Mouse (Mus musculus): ENCODE data around the gene Wdr24. TPM values are rescaled to one million over a fixed set of nuclear protein-coding genes. Genes with fewer than 3 reads are reported as not detected.

Gene Wdr24
- polyA plus RNA-seq, 1 experiment = 42.3 TPM

Other genes with a start within 250 kb of the Wdr24 start
- 9.8 and 11.4 TPM in 2 replicates for gene Lmf1, start 244.5 kb upstream of the Wdr24 start, polyA plus RNA-seq (2012; rRNA removed)
- 8.3 and 8.7 TPM in 2 replicates for gene Gng13, start 106.5 kb upstream of the Wdr24 start, polyA plus RNA-seq (2012; rRNA removed)
- gene Chtf18, start 96.2 kb upstream of the Wdr24 start, polyA plus RNA-seq (2012; rRNA removed) = 5.9 and 6.7 TPM in 2 replicates
- 47.6 and 50.8 TPM in 2 replicates for gene Rpusd1, start 96.0 kb upstream of the Wdr24 start, polyA plus RNA-seq (2012; rRNA removed)
- 0.15 and 0.17 TPM in 2 replicates for gene Mslnl, start 87.6 kb upstream of the Wdr24 start, polyA plus RNA-seq (2012; rRNA removed)
- gene Msln, start 69.2 kb upstream of the Wdr24 start, polyA plus RNA-seq (2012; rRNA removed) = 1.6 and 32.1 TPM in 2 replicates
- gene Narfl, start 49.9 kb upstream of the Wdr24 start, polyA plus RNA-seq (2012; rRNA removed) = 26.8 and 27.4 TPM in 2 replicates
- gene Haghl, start 38.0 kb upstream of the Wdr24 start, polyA plus RNA-seq (2012; rRNA removed) = 211 and 212 TPM in 2 replicates
- gene Ccdc78, start 37.0 kb upstream of the Wdr24 start, polyA plus RNA-seq (2012; rRNA removed) = 0.12 and 0.13 TPM in 2 replicates
- gene Fam173a, start 30.7 kb upstream of the Wdr24 start, polyA plus RNA-seq (2012; rRNA removed) = 106 and 118 TPM in 2 replicates
- 0.33 and 0.57 TPM in 2 replicates for gene AC134908.4, start 28.0 kb upstream of the Wdr24 start, polyA plus RNA-seq (2012; rRNA removed)
- 90.6 and 111 TPM in 2 replicates for gene Metrn, start 26.5 kb upstream of the Wdr24 start, polyA plus RNA-seq (2012; rRNA removed)
- 79.5 and 95.0 TPM in 2 replicates for gene Fbxl16, start 14.5 kb upstream of the Wdr24 start, polyA plus RNA-seq (2012; rRNA removed)
- gene Jmjd8, start 5.2 kb downstream of the Wdr24 start, polyA plus RNA-seq (2012; rRNA removed) = 61.3 and 66.9 TPM in 2 replicates
- 297 and 308 TPM in 2 replicates for gene Stub1, start 9.8 kb downstream of the Wdr24 start, polyA plus RNA-seq (2012; rRNA removed)
- 105 and 106 TPM in 2 replicates for gene Rhbdl1, start 13.7 kb downstream of the Wdr24 start, polyA plus RNA-seq (2012; rRNA removed)
- gene Gm20683, start 18.1 kb downstream of the Wdr24 start, polyA plus RNA-seq (2012; rRNA removed) = 37.0 and 39.2 TPM in 2 replicates
- gene Rhot2, start 21.2 kb downstream of the Wdr24 start, polyA plus RNA-seq (2012; rRNA removed) = 95.8 and 96.0 TPM in 2 replicates
- gene Wdr90, start 37.9 kb downstream of the Wdr24 start, polyA plus RNA-seq (2012; rRNA removed) = 46.9 and 49.8 TPM in 2 replicates
- 20.1 and 21.8 TPM in 2 replicates for gene Mcrip2, start 45.1 kb downstream of the Wdr24 start, polyA plus RNA-seq (2012; rRNA removed)
- gene Mettl26, start 51.4 kb downstream of the Wdr24 start, polyA plus RNA-seq (2012; rRNA removed) = 67.4 and 73.2 TPM in 2 replicates
- 0.39 and 0.40 TPM in 2 replicates for gene Wfikkn1, start 57.2 kb downstream of the Wdr24 start, polyA plus RNA-seq (2012; rRNA removed)
- 88.6 and 89.3 TPM in 2 replicates for gene Rab40c, start 96.1 kb downstream of the Wdr24 start, polyA plus RNA-seq (2012; rRNA removed)
- 107 and 111 TPM in 2 replicates for gene Pigq, start 121.3 kb downstream of the Wdr24 start, polyA plus RNA-seq (2012; rRNA removed)
- gene Nhlrc4, start 121.3 kb downstream of the Wdr24 start, polyA plus RNA-seq (2012; rRNA removed) = 0.29 and 0.44 TPM in 2 replicates
- gene A930017K11Rik, start 128.9 kb downstream of the Wdr24 start, polyA plus RNA-seq (2012; rRNA removed) = 0.62 and 1.1 TPM in 2 replicates
- 38.4 and 38.8 TPM in 2 replicates for gene Capn15, start 162.2 kb downstream of the Wdr24 start, polyA plus RNA-seq (2012; rRNA removed)
- 58.8 and 66.0 TPM in 2 replicates for gene Rab11fip3, start 245.9 kb downstream of the Wdr24 start, polyA plus RNA-seq (2012; rRNA removed)